Mouse (Mus musculus): ENCODE data around the gene Atrx. TPM values are rescaled to one million over a fixed set of nuclear protein-coding genes. Genes with fewer than 3 reads are reported as not detected.
"Not testable (repeated sequence)": the region's sequence is repeated elsewhere in the genome, so short reads cannot be mapped to it uniquely, and the experiment has no call there.

Gene Atrx
- 10 to 100 TPM; 31.2 to 39.9 TPM for total RNA-seq (2021)
- long read RNA-seq, experiment 1, partial matches to known transcripts: 1 of 2 reads
- long read RNA-seq, experiment 1, other reads (novel, unspliced or antisense): 1 of 2 reads
- long read RNA-seq, experiment 2, partial matches to known transcripts: 2 of 4 reads
- long read RNA-seq, experiment 2, other reads (novel, unspliced or antisense): 1 of 4 reads

- DNase-seq: peak; percentile 66
Measured at GRCm38 (mm10) chrX:105928861-105929477, at the start of gene Atrx. Atrx (minus strand) TSS chrX:105929403.

- not testable (repeated sequence) for DNase-seq
Measured at GRCm38 (mm10) chrX:105957091-105957490, 27.9 kb upstream of the Atrx start.

- no peak for DNase-seq
Measured at GRCm38 (mm10) chrX:105953999-105954398, 24.8 kb upstream of the Atrx start.

- DNase-seq: no peak
Measured at GRCm38 (mm10) chrX:105946357-105946756, 17.2 kb upstream of the Atrx start.

GRCm38 (mm10) chrX:105939245-105939644 is 10.0 kb upstream of the Atrx start:
- DNase-seq: no peak

GRCm38 (mm10) chrX:105937736-105938135 is 8.5 kb upstream of the Atrx start:
- DNase-seq: no peak

GRCm38 (mm10) chrX:105934341-105934740 is 5.1 kb upstream of the Atrx start:
- DNase-seq: no peak

GRCm38 (mm10) chrX:105929478-105930038 is 355 bp upstream of the Atrx start:
- DNase-seq: no peak

GRCm38 (mm10) chrX:105927941-105928860 is 1.0 kb downstream of the Atrx start:
- DNase-seq: peak; percentile 19

- no peak for DNase-seq
Measured at GRCm38 (mm10) chrX:105926121-105926735, 3.0 kb downstream of the Atrx start.

GRCm38 (mm10) chrX:105924326-105925070 is 4.7 kb downstream of the Atrx start:
- no peak for DNase-seq

GRCm38 (mm10) chrX:105923896-105924295 is 5.3 kb downstream of the Atrx start:
- no peak for DNase-seq

GRCm38 (mm10) chrX:105922986-105923385 is 6.2 kb downstream of the Atrx start:
- not testable (repeated sequence) for DNase-seq

- DNase-seq: no peak
Measured at GRCm38 (mm10) chrX:105921421-105921820, 7.8 kb downstream of the Atrx start.

GRCm38 (mm10) chrX:105911728-105912127 is 17.5 kb downstream of the Atrx start:
- no peak for DNase-seq

GRCm38 (mm10) chrX:105901611-105902010 is 27.6 kb downstream of the Atrx start:
- DNase-seq: no peak

GRCm38 (mm10) chrX:105886921-105887320 is 42.3 kb downstream of the Atrx start:
- DNase-seq: no peak

- DNase-seq: no peak
Measured at GRCm38 (mm10) chrX:105864367-105864766, 64.8 kb downstream of the Atrx start.

- no peak for DNase-seq
Measured at GRCm38 (mm10) chrX:105824462-105824861, 104.7 kb downstream of the Atrx start.

- no peak for DNase-seq
Measured at GRCm38 (mm10) chrX:105794806-105795403, 134.3 kb downstream of the Atrx start.

- no peak for DNase-seq
Measured at GRCm38 (mm10) chrX:105773281-105773680, 155.9 kb downstream of the Atrx start.
